Mouse (Mus musculus): ENCODE results near the gene Cep135. TPM values are rescaled to one million over a fixed set of nuclear protein-coding genes. Genes with fewer than 3 reads are reported as not detected.

The Cep135 gene
- 20.2 TPM for polyA plus RNA-seq (2014; fragmentation: Illumina TruSeq; extraction: RNeasy Lipid Tissue Mini Kit (QIAGEN cat#74804); ENCODE audit: low read depth, low replicate concordance)

DNA sequence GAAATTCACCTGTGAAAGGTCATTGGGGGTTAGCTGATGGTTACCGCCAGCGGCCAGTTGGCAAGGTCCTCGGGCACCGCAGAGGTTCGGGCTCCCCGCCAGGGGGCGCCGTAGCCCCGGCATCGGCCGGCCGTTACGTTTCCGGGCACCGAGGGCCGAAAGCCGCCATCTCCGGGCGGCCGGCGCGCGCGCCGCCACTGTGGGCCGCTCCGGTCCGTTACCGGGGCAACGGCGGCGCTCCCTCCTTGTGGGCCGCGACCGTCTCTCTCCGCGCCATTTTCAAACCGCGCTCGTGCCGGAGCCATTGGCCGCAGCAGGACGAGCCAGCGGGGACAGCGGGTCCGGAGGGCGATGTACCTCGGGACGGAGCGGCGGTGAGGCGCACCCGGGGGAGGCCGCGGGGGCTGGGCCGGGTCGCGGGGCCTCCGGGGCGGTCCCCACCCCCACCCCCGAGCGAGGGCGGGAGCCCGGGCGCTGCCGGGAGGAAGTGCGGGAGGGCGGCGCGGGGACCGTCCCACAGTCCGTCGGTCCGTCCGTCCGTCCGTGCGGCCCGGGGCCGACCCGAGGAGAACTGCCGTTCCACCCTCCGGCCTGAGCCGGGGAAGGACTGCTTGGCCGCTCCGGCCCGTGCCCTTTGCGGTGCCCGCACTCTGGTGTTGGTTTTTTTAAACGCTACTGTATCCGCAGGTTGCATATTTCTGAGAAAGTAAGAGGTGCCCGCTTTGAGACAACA lies at the start of gene Cep135:
Gene Cep135, plus strand, starts transcription at position 148 of the 733 bp plus-strand sequence.

GRCm38 (mm10) chr5:76656212-76656611 lies 67.7 kb downstream of the Cep135 start, which contains the start of gene C530008M17Rik:
C530008M17Rik (plus strand) TSS chr5:76656512.

Other genes with a start within 250 kb of the Cep135 start
- not detected for gene Nmu, start 224.9 kb upstream of the Cep135 start, polyA plus RNA-seq (2014; fragmentation: Illumina TruSeq; extraction: RNeasy Lipid Tissue Mini Kit (QIAGEN cat#74804); ENCODE audit: low read depth, low replicate concordance)
- gene Gm7271, start 104.7 kb upstream of the Cep135 start, polyA plus RNA-seq (2014; fragmentation: Illumina TruSeq; extraction: RNeasy Lipid Tissue Mini Kit (QIAGEN cat#74804); ENCODE audit: low read depth, low replicate concordance) = not detected
- 54.5 TPM for gene Exoc1, start 59.4 kb upstream of the Cep135 start, polyA plus RNA-seq (2014; fragmentation: Illumina TruSeq; extraction: RNeasy Lipid Tissue Mini Kit (QIAGEN cat#74804); ENCODE audit: low read depth, low replicate concordance)
- 104 TPM for gene C530008M17Rik, start 67.8 kb downstream of the Cep135 start, polyA plus RNA-seq (2014; fragmentation: Illumina TruSeq; extraction: RNeasy Lipid Tissue Mini Kit (QIAGEN cat#74804); ENCODE audit: low read depth, low replicate concordance)

All from testis, adult 10 weeks (tissue).